Mouse (Mus musculus): ENCODE measurements around the gene Gm45140.

Gene Gm45140

GRCm38 (mm10) chr6:87810713-87811669, 24.6 kb downstream of the Gm45140 start:
- ChIA-PET CTCF (interaction anchor here in 1 of 4 experiments (1.1 kb wide), 1 partner anchor 105 kb away, joined by 3 read pairs; no protein-coding TSS in a partner anchor), POLR2A (interaction anchor here (0.5 to 2.8 kb wide), 29 partner anchors 9 to 297 kb away, joined by 3 to 19 read pairs (median 5); partner anchors contain the start of genes Isy1 (in 3 of the 4), Rab7 (in 3 of the 4) and Hmces (in 1 of the 4))

DNA sequence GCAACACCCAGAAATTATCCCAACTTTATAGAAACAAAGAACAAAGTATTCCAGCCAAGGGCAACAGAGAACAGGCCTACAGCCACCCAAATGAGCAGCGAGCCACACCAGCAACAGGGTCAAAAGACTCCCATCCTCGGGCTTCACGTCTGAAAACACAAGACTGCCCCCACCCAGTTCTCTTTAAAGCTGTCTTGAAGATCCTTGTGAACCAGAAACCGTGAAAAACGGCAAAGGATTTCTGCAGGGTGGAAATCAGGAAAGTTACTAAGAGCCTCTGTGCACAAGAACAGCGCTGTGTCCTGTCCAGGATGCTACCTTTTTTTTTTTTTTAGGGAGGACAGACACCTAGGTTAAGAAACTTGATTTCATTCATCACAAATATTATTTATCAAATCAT, 25.3 kb downstream of the Gm45140 start:
- POLR2A ChIA-PET: interaction anchor here in 1 of 4 experiments (2.1 to 2.8 kb wide), 2 partner anchors 12 to 15 kb away, joined by 12 to 15 read pairs; no protein-coding TSS in a partner anchor
- CTCF ChIA-PET: interaction anchor here in 1 of 4 experiments (1.0 kb wide), 1 partner anchor 46 kb away, joined by 3 read pairs; no protein-coding TSS in a partner anchor

DNA sequence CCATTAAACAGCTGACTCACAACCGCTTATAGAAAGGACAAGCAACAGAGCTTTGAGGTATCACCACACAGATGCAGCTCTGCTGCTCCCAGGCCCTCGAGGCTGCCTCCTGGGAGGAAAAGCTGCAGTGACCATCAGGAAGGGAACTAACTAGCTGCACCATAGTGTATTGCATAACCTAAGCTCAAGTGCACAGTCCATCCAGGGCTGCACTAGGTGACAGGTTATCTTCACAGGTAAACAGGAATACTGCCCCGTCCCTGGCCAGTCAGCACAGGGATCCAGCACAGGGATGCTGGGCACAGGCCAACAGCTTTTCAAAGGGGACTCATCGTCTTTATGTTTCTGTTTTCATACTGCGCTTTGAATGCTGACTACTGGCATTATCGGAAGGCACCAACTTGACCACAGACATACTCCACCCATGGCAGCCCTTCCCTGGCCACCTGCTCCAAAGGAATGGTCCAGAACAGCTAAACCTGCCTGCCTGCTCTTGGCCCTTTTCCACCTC, 25.9 kb downstream of the Gm45140 start:
- POLR2A ChIA-PET: interaction anchor here in 3 of 4 experiments (0.8 to 2.1 kb wide), 5 partner anchors 11 to 235 kb away, joined by 3 to 15 read pairs (median 4); partner anchors contain the start of genes Isy1 (in 2 of the 3) and Rab7 (in 1 of the 3)

DNA sequence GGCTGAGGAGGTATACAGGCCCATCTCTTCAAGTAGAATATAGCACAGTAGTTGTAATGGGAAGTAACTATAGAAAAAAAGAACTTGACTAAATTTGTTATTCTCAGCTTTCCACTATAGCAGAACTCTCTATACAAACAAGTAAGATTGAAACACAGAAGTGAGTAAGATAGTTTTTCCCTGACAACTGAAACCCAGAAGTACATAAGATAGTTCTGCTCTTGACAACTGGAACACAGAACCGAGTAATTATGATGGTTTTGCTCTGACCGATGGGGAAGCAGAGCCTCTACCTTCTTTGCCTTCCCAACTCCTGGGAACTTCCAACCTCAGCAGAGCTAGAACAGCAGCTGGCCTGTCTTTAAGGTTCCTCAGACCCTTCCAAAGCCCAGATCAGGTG, 26.5 kb downstream of the Gm45140 start:
- POLR2A ChIA-PET: interaction anchor here in 3 of 4 experiments (0.6 to 2.1 kb wide), 6 partner anchors 11 to 235 kb away, joined by 3 to 15 read pairs (median 4); partner anchors contain the start of genes Isy1 (in 2 of the 3) and Rab7 (in 1 of the 3)
- CTCF ChIA-PET: interaction anchor here in 1 of 4 experiments (0.6 kb wide), 1 partner anchor 566 kb away, joined by 3 read pairs; no protein-coding TSS in a partner anchor

More for the DNA sequence above, 25.9 kb downstream of the Gm45140 start:
- CTCF ChIA-PET: interaction anchor here in 1 of 4 experiments (0.6 to 1.0 kb wide), 3 partner anchors 46 to 566 kb away, joined by 3 read pairs; no protein-coding TSS in a partner anchor

DNA sequence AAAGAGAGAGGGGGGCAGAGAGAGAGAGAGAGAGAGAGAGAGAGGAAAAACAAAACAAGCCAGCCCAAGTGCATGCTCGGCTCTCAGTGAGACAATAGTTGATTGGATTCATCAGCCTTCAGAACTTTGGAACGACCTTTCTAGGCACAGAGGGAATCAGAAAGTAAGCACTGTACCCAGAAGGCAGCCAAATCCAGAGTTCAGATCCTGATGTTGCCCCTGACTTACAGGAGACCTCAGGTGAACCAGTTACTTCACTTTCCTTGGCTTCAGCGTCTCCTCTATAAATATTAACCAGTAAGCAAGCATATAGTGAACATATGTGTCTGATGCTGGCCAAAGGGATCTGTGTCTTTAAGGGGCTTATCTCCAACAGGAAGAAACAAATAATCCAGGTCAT, 27.1 kb downstream of the Gm45140 start:
- ChIA-PET CTCF (no interaction called here), POLR2A (interaction anchor here in 1 of 4 experiments (0.5 to 2.1 kb wide), 4 partner anchors 9 to 33 kb away, joined by 3 to 15 read pairs (median 6); no protein-coding TSS in a partner anchor)

GRCm38 (mm10) chr6:87807735-87808440, 27.7 kb downstream of the Gm45140 start:
- ChIA-PET CTCF (no interaction called here), POLR2A (interaction anchor here in 1 of 4 experiments (1.0 to 2.1 kb wide), 2 partner anchors 10 to 13 kb away, joined by 5 to 6 read pairs; no protein-coding TSS in a partner anchor)

DNA sequence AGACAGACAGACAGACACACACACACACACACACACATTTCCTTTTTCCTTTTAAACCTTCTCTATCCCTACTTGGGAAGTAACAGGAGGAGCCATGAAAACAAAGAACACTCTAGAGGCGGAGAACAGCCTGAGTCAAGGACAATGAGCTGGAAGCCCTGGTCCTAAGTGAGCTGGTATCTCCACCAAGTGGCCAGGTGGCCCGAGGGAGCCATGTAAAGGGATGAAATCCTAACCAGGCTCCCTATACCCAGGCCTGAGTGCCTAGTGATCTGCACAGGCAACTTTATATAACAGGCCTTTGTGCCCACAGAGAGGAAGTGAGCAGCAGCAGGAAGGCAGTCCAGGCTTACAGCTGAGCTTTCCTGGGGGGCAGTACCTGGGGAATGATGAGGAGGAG, 28.7 kb downstream of the Gm45140 start:
- CTCF ChIA-PET: interaction anchor here in 3 of 4 experiments (0.5 to 0.7 kb wide), 3 partner anchors 15 to 154 kb away, joined by 3 to 5 read pairs (median 4); no protein-coding TSS in a partner anchor
- POLR2A ChIA-PET: interaction anchor here in 1 of 4 experiments (0.8 to 2.1 kb wide), 3 partner anchors 11 to 74 kb away, joined by 3 to 6 read pairs (median 5); no protein-coding TSS in a partner anchor

DNA sequence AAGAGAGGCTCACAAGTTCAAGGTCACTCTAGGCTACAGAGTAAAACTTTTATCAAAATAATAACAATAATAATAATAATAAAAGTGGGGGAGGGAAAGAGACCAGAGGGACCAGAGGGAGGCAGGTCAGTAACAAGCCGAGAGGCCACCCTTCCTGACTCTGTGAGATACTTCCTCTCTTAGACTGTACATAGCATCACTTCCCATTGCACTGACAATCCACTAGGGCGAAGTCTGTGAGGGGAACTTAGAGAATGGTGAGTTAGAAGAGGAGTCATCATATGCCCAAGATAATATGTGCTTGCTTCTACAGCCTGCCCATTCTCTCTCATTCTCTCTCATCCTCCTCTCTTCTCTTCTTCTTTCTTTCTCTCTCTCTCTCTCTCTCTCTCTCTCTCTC, 29.6 kb downstream of the Gm45140 start:
- ChIA-PET CTCF (no interaction called here), POLR2A (no interaction called here)

GRCm38 (mm10) chr6:87805448-87805847, 30.1 kb downstream of the Gm45140 start:
- ChIA-PET POLR2A (no interaction called here), CTCF (no interaction called here)

DNA sequence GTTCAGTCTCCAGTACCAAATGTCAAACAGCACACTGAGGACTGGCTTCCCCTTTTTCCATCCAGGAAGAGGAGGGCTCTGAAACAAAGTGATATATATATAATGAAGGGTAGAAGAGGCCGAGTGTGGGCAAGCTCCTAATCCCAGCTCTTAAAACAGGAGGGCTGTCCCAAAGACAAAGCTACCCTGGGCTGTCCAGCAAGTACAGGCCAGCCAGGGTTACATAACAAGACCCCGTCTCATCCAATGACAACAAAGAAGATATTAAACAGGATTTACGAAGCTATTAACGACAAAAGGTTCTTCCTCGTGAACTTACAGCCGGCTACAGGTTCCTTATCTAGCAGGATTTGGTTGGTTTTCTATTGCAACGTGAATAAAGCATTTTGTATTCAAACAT, 30.7 kb downstream of the Gm45140 start:
- ChIA-PET CTCF (interaction anchor here in 1 of 4 experiments (0.6 kb wide), 1 partner anchor 15 kb away, joined by 3 read pairs; no protein-coding TSS in a partner anchor), POLR2A (no interaction called here)

- ChIA-PET CTCF (no interaction called here), POLR2A (interaction anchor here in 3 of 4 experiments (0.5 to 1.9 kb wide), 4 partner anchors 9 to 35 kb away, joined by 3 to 5 read pairs (median 3); partner anchors contain the start of gene Isy1 (in 1 of the 3))
Observed at GRCm38 (mm10) chr6:87804036-87804435, 31.6 kb downstream of the Gm45140 start.

DNA sequence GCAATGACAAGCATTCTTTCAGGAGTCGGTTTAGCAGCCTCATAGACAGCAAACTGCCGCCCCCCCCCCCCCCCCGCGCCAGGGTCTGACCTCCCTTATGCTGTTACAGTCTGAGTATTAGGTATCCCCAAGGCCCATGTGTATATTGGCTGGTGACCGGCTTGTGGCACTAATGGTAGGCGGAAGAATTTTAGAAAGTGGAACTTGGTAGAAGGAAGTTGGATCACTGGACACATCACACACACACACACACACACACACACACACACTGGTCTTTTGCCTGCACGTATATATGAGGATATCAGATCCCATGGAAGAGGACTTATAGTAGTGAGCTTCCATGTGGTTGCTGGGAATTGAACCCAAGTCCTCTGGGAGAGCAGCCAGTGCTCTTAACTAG, 33.1 kb downstream of the Gm45140 start:
- POLR2A ChIA-PET: interaction anchor here in 3 of 4 experiments (0.6 to 3.5 kb wide), 7 partner anchors 8 to 309 kb away, joined by 3 to 14 read pairs (median 3); partner anchors contain the start of gene Rab43 (in 1 of the 3)
- CTCF ChIA-PET: no interaction called here

DNA sequence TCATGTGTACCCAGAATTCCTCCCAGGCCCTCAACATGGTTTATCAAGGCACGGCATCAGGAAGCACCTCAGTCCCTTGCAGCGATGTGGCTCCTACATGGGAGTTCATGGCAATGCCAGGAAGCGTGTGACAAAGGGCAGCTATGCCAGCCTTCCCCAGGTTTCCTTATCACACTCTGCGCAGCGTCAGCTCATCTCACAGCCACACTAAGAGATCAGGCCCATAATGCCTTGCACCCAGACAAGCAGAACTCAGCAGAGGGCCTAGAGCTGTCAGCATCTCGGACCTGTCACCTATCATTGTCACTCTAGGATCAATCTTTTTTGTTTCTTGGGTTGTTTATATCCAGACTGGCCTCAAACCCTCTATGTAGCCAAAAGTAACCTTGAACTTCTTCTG, 36.0 kb downstream of the Gm45140 start:
- CTCF ChIA-PET: no interaction called here
- POLR2A ChIA-PET: interaction anchor here in 2 of 4 experiments (0.7 to 2.7 kb wide), 4 partner anchors 10 to 256 kb away, joined by 3 to 15 read pairs (median 3); no protein-coding TSS in a partner anchor

GRCm38 (mm10) chr6:87797321-87797720, 38.3 kb downstream of the Gm45140 start:
- POLR2A ChIA-PET: interaction anchor here in 3 of 4 experiments (0.8 to 2.9 kb wide), 6 partner anchors 10 to 278 kb away, joined by 3 to 15 read pairs (median 4); partner anchors contain the start of gene Rab43 (in 1 of the 3)
- CTCF ChIA-PET: no interaction called here

GRCm38 (mm10) chr6:87796251-87796880, 39.2 kb downstream of the Gm45140 start:
- POLR2A ChIA-PET: interaction anchor here in 3 of 4 experiments (0.8 to 3.1 kb wide), 8 partner anchors 9 to 24 kb away, joined by 3 to 14 read pairs (median 6); partner anchors contain the start of gene Rab43 (in 3 of the 3)
- CTCF ChIA-PET: interaction anchor here in 1 of 4 experiments (1.4 kb wide), 1 partner anchor 9 kb away, joined by 5 read pairs; no protein-coding TSS in a partner anchor

- CTCF ChIA-PET: interaction anchor here in 1 of 4 experiments (1.4 kb wide), 1 partner anchor 8 kb away, joined by 5 read pairs; no protein-coding TSS in a partner anchor
- POLR2A ChIA-PET: interaction anchor here (0.6 to 3.1 kb wide), 15 partner anchors 8 to 219 kb away, joined by 3 to 12 read pairs (median 3); partner anchors contain the start of gene Rab43 (in 3 of the 4)
Observed at GRCm38 (mm10) chr6:87795385-87796150, 40.0 kb downstream of the Gm45140 start.
